Mouse (Mus musculus) thymus, postnatal 36 days (tissue): ENCODE data around the gene Yif1b.

Experiments
- DNase-seq, 2 experiments: peaks; one replicate each; pipeline ENCODE4 v3.0.0; 2022; ENCODE audit warnings: mixed read lengths in 2 of 2

Yif1b gene

DNA sequence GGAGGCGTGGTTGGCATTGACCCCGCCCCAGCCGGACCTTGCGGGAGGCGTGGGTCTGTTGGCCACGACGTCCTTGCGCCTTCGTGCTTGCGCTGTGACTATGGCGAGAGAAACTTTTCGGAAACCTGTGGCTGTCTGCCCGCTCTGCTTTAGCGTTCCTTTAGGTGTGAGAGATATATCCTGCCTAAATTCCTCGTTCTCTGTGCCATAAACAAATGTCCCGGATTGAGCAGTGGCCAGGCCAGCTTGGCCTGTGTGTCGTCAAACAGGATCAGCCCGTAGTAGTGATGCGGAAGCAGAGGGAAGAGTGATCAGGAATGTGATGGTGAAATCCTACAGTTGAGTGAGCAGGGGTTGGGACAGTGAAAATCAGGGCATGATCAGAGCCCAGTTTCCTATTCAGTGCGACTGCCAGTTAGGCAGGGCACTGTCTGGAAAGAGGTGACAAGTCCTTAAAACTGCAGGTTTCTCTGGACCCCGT lies 44.0 kb downstream of the Yif1b start:
- DNase-seq: no peak

DNA sequence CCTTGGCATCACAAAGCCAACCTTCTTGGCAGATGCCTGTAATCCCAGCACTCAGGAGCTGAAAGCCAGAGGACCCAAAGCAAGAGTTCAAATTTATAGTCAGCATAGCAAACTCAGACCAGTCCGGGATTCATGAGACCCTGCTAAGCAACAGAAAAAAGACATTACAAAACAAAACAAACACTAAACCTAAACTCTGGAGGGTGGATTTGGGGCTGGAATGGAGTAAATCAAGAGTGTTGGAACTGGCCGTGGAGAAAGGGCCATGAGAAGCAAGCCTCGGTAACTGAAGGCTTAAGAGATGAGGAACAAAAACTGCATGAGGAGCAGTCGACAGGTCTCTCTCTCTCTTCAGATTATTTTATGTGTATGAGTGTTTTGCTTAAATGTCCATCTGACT lies 45.7 kb downstream of the Yif1b start:
- no peak for DNase-seq

DNA sequence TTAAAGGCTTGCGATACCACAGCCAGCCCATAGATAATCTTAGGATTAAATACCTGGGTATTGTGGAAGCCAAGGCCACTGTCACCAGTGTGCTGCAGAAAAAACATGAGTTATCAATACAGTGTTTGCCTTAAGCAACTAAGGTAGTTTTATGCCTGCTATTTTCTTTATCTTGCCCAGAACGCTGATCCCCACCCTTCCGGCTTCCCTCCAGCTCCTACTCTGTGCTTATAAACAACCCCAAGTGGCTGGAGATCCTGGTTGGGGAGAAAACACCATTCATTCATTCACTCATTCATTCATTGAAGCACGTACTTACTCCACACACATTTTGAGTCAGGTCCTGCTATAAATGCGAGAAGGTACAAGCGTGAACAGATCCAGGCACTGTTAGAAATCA lies 46.4 kb downstream of the Yif1b start:
- no peak for DNase-seq

DNA sequence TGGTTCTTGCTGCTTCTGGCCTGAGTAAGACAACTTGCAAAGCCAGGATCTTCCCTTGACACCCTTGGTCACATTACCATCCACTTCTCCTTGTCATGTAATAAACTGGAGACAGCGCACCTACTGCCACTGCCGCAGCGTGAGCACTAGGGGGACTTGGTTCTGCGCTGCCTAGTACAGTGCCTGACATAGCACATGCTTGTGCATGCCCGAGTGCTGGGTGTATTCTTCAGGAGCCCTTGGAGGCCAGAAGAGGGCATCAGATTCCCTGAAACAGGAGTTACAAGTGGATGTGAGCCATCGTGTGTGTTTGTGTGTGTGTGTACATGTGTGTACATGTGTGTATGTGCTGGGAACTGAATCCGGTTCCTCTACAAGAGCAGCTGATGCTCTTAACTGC lies 49.4 kb downstream of the Yif1b start:
- no peak for DNase-seq

DNA sequence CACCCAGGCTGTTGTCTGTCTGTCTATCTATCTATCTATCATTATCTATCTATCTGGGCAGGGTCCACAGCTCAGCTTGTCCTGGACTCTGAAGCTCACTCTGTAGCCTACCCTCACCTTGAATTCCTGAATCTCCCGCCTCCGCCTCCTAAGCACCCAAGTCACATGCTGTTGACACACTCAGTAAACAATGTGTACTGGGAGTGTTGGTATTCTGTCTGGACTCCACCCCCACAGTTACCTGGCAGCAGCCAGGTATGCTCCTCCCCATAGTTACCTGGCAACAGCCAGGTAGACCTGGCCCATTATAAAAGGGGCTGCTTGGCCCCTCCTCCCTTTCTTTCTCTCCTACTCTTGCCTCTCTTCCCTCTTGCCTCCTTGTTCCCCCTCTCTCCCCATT lies 50.0 kb downstream of the Yif1b start:
- no peak for DNase-seq

DNA sequence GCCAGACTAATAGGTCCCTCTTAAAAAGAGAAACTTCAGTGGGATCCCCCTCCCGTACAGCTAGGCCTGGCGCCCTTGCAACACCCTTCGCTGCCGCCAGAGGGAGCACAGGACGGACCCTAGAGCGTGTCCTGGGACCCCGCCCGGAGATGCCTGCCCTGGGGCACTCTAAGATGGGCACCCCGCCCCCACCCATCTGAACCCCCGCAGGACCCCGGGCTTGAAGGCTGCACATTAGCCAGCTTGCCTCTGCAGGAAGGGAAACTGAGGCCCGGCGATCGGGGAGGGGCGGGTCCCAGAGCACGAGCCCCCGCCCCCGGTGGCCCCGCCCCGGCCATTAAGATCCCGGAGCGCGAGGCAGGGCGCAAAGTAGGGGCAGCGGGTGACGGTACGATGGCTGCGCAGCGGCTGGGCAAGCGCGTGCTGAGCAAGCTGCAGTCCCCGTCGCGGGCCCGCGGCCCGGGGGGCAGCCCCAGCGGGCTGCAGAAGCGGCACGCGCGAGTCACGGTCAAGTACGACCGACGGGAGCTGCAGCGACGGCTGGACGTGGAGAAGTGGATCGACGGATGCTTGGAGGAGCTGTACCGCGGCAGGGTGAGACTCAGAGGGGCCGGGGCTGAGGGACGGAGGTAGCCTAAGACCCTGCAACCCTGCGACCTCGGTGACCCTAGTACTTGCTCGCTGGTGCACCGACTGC lies 51.0 kb downstream of the Yif1b start, which contains the start of gene Ppp1r14a:
Ppp1r14a (plus strand) TSS at position 367 of the 697 bp plus-strand sequence.
- DNase-seq: peak; percentile 83 to 85

DNA sequence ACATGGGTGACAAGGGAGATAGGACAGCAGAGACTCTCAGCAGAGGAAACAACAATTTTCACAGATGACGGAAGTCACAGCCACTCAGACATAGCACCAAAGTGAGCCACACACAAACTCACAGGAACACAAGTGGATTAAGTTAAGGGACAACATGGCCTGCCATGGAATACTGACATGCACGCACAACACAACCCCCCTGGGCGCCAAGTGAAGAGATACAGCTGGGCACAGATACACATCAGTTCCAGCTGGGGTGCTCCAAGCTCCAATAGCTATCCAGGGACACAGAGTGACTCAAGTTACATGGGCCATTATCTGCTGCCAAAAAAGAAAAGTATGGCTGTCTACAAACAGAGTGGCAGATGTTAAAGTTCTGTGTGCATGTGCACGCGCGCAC lies 51.7 kb downstream of the Yif1b start:
- no peak for DNase-seq

DNA sequence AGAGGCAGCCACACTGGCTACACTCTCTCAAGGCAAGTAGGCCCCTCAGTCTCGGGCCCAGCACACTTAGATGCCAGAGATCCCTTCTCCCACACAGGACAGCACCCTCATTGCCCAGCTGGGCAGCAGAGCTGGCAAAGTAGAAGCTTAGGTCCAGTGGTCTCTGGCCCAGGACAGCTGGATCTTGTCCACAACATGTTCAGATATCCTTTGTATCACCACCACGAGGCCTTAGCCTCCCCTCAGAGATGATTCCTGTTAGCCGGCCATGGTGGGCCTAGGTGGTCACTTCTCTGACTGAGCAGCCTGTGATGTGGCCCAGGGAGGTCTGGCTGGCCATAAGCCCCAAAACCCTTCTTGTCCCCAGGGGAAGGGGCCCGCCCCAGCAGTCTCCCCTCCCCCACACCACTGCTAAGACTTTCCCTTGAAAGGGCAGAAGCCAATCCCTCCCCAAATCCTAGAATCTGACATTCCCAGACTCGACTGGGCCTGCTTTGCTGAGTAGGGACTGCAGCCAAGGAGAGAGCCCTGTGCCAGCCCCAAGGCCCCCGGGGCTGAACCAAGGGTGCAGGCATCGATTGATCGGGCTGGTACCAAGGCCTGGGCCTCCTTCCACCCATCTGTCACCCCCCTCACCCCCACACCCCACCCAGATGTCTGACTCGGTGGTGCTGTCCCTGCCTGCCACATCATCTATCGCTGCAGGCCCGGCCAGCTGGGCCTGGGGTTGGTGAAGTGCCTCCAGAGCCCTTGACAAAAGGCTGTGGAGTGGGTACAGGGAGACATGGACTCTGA lies 52.8 kb downstream of the Yif1b start:
- DNase-seq: no peak

DNA sequence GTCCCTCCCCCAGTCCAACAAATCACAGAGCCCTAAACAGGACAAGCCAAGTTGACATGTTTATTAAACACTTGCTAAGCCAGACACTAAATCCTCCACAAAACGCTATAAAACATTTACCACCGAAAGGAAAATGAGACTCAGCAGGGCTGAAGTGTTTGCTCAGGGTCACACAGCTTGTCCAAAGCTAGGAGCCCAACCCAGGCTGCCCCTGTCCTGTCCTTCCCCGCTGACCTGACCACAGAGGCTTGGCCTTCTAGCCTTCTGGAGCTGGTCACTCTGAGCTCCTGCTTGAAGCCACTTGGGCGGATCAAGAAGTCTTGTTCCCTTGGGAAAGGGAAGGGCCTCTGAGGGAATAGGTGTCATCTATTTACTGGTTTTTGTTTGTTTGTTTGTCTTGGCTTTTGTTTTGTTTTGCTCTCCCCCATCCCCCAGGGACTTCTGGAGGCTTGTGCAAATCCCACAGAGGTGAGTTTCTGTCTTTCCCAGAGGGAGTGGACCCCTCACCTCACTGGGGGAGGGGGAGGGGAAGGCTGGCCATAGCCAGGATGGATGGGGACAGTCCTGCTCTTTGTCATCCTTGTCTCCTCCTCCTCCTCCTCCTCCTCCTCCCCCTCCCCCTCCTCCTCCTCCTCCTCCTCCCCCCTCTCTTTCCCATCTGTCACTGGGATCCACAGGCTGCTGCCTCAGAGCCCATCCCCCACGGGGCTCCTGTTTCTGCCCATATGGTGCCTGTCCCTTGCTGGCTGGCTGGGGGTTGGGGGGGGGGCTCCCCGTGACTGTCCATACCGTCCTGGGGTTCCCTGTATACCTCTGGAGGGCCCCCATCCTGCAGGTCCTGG lies 53.7 kb downstream of the Yif1b start:
- DNase-seq: no peak

DNA sequence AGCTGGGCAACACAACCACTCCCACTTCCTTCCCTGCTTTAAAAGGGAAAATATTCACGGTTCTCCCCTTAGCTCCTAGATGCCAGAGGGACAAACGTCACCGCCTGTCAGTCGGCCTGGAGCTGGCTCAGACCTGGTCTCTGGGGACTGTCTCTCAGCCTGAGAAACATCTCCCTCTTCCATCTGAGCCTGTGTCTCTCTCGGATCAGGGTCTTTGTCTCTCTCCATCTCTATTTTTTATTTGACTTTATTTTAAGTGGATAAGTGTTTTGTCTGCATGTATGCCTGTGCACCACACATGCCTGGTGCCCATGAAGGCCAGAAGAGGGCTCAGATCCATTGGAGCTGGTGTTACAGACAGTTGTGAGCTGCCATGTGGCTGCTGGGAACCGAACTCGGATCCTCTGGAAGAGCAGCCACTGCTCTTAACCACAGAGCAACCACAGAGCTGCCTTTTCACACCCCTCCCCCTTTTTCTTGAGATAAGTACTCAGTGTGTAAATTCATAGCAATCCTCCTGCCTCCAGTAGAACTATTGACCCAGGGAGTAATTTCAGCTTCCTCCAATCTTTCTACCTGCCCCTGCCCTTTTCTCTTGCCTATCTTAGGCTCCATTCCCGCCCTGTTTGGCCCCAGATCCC lies 54.4 kb downstream of the Yif1b start:
- no peak for DNase-seq

DNA sequence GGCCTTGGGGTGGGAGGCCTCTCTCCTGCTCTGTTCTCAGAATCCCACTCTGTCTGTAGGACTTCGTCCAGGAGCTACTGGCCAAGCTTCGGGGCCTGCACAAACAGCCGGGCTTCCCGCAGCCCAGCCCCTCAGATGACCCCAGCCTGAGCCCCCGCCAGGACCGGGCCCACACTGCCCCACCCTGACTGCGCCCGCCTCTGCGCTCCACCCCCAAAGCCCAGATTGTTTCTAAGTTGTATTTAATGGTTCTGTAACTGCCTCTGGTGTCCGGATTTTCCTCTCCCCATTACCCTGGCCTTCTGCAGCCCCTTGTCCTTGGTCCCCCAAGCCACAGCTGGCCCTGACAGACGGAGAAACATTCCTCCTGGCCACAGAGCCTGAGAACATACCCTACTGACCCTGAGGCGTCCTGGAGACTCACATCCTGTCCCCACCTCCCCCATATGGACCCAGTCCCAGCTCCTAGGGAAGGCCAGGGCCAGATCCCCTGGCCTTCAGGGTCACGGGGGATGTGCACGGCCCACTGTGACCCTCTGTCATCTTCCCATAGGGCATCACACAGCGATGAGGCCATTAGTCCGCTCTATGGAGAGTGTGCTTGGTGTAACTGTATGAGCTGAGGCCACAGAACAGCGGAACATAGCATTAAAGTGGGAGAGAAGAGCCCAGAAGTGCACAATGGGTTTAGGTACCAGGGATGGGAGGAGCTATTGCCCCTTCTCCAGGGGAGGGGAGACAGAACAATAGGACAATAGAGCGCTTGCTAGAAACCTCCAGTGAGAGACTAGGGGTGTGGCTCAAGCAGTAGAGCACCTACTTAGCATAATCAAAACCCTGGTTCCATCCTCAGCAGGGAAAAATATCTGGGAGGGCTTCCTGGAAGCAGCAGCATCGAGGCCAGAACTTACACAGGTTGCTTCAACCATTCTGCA lies 55.3 kb downstream of the Yif1b start:
- no peak for DNase-seq

DNA sequence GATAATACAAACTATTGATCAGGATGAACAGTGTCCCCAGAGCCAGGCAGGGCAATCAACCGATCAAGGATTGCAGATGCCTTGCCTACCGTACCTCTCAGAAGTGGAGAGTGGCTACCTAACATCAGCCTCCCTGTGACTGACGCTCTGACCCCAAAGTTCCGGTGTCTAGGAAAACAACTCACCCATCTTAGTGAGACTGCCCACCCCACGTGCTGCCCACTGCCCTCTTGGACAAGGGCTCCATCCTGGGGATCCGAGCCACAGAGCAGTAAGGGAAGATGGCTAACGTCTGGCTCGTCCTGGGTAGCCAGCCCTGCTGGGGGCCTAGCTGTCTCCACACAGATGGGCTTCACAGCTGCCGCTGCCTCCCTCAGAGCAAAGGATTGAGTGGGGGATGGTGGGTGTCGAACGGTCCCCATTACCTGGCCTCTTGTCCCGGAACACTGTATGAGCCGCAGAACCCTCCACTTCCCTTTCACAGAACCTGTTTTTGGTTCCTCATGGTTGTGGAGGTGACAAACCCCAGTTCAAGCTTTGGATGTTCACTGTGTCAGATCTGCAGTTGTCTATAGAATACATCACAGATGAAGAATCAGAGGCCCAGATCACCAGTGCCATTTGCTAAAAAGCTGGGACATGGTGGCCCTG lies 56.1 kb downstream of the Yif1b start:
- DNase-seq: no peak

DNA sequence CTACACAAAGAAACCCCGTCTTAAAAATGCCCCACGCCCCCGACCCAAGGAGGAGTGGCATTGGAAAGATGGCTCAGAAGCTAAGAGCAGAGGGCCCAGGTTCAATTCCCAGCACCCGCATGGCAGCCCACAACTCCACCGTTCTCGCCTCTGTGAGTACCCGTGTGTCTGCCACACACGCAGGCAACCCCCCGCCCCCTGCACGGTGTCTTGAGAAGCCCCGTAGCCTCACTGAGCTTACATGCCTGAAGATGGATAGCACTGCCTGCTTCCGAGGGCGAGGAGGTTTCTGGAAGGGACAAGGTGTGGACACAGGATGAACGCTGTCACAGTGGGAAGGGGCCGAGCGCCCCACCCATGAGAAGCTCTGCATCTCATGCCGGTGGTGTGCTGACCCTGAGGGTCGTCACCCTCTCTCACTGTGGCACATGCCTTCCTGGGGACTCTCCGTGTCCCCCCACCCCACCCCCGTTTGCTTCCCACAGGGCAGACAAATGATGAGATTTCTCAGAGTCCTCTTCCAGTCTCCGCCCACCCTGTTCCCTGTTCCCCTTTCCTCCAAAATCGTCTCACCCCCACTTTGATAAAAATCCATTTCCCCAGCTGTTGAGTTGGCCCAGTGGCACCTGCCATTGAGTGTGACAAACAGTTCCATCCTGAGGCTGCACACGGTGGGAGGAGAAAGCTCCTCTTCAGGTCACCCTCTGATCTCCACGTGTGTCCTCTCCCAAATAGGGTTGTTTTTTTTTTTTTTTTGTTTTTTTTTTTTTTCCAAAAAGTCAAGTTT lies 57.9 kb downstream of the Yif1b start:
- DNase-seq: no peak

DNA sequence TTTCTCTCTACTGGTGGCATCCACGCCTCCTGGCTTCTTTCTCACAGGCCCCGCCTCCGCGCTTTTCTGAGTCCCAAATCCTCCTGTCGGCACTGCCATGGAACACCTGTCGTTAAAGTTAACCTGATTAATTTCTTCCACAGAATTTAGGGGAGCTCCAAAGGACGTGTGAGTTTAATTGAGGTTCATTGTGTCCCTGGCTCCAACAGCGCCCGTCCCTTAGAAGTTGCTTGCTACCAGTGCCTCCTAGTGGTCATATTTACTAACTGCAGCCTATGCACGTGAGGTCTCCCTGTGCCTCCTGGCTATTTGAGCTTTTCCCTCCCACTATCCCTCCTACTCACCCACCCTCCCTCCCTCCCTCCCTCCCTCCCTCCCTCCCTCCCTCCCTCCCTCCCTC lies 58.9 kb downstream of the Yif1b start:
- peak; percentile 54 to 60 for DNase-seq
